Mouse (Mus musculus) spleen, postnatal 14 days (tissue): Measurements from ENCODE around the gene Klf13.

Source experiments
- DNase-seq, 2 experiments: peaks; one replicate each; pipeline ENCODE4 v3.0.0; 2021 to 2022; ENCODE audit warnings: low spot score in 2 of 2

The Klf13 gene

GRCm38 (mm10) chr7:63907778-63908495 lies 30.8 kb downstream of the Klf13 start:
- DNase-seq = no peak

GRCm38 (mm10) chr7:63905642-63906041 lies 33.1 kb downstream of the Klf13 start:
- no peak for DNase-seq

GRCm38 (mm10) chr7:63905190-63905589 lies 33.5 kb downstream of the Klf13 start:
- DNase-seq = no peak

GRCm38 (mm10) chr7:63903635-63904380 lies 34.9 kb downstream of the Klf13 start:
- no peak for DNase-seq

- no peak for DNase-seq
Observed at GRCm38 (mm10) chr7:63902604-63903210, 36.0 kb downstream of the Klf13 start.

GRCm38 (mm10) chr7:63901942-63902341 lies 36.8 kb downstream of the Klf13 start:
- DNase-seq = no peak

GRCm38 (mm10) chr7:63901346-63901745 lies 37.4 kb downstream of the Klf13 start:
- no peak for DNase-seq

GRCm38 (mm10) chr7:63900411-63900810 lies 38.3 kb downstream of the Klf13 start:
- no peak for DNase-seq

GRCm38 (mm10) chr7:63899925-63900324 lies 38.8 kb downstream of the Klf13 start:
- no peak for DNase-seq

GRCm38 (mm10) chr7:63898201-63898600 lies 40.5 kb downstream of the Klf13 start:
- DNase-seq = no peak

GRCm38 (mm10) chr7:63897655-63898054 lies 41.1 kb downstream of the Klf13 start:
- no peak for DNase-seq

GRCm38 (mm10) chr7:63896968-63897468 lies 41.7 kb downstream of the Klf13 start:
- peak; percentile 66 to 69 for DNase-seq

GRCm38 (mm10) chr7:63896276-63896967 lies 42.3 kb downstream of the Klf13 start:
- DNase-seq = no peak

- DNase-seq = no peak
Observed at GRCm38 (mm10) chr7:63895223-63895622, 43.5 kb downstream of the Klf13 start.

GRCm38 (mm10) chr7:63894662-63895061 lies 44.1 kb downstream of the Klf13 start:
- no peak for DNase-seq

- no peak for DNase-seq
Observed at GRCm38 (mm10) chr7:63893729-63894128, 45.0 kb downstream of the Klf13 start.

- no peak for DNase-seq
Observed at GRCm38 (mm10) chr7:63893201-63893600, 45.5 kb downstream of the Klf13 start.

GRCm38 (mm10) chr7:63891488-63892075 lies 47.1 kb downstream of the Klf13 start:
- DNase-seq = no peak

GRCm38 (mm10) chr7:63889116-63889975 lies 49.4 kb downstream of the Klf13 start:
- no peak for DNase-seq

- no peak for DNase-seq
Observed at GRCm38 (mm10) chr7:63888674-63889073, 50.0 kb downstream of the Klf13 start.
